In the genomic region with DNA sequence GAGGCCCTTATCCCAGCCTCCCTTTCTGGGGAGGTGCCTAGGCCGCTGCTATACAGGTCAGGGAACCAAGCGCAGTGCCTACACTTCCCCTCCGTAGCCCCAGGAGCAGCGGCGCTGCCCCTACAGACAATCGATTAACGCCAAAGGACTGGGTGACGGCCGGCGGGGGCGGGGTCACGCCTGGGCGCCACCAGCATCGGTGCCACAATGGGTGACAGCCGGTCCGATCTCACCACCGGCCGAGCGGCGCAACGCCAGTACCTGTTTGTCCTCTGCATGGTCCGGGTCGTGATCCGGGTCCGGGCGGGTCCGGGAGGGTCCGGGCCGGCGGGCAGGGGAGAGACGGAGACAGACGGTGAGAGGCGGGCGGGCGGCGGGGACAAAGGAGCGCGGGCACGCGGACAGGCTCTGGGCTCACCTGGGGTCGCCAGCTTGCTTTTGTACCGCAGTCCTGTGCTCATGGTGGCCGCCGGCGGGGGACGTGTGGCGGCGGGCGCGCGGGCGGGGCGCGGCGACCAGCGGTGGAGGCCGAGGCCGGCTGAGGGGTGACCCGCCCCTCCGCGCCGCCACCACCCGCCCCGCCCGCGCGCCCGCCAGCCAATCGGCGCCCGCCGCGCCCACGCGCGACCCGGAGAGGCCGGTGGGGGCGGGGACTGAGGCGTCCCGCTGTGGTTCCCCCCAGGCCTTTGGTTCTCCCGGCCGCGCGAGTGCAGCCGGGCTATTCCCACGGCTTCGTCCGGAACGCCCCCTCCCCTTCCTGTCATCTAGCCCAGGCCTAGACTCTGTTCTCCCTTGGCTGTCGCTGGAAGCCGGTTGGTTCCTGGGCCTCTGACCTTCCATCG, we compare ENCODE assay signal across 8 mouse cellular contexts. TPM values are rescaled to one million over a fixed set of nuclear protein-coding genes. Genes with fewer than 3 reads are reported as not detected.
DNase-seq lines count a peak whose midpoint lies in the region; ATAC-seq and TF ChIP-seq lines count a peak whose summit lies in the region.

A gene (minus strand): TSS at position 565 of the 842 bp plus-strand sequence.

- peak within 1 kb of the TSS; percentile 70 for H3K9ac ChIP-seq in MEL (ENCODE audit: control insufficient read depth, low read depth, low read length, poor library complexity, severe bottlenecking)
- peak within 1 kb of the TSS; percentile 89 for H3K9ac ChIP-seq in forebrain, embryonic 11.5 days (ENCODE audit: low read length)
- peak within 1 kb of the TSS; percentile 69 for H3K9ac ChIP-seq in heart, embryonic 16.5 days (ENCODE audit: low read length)
- peak within 1 kb of the TSS; percentile 48 for H3K9ac ChIP-seq in liver, embryonic 16.5 days (ENCODE audit: low read depth, low read length)
- H3K9ac ChIP-seq in neural tube, embryonic 13.5 days, result peak within 1 kb of the TSS; percentile 96

- peak; percentile 63 for ATAC-seq in forebrain, embryonic 11.5 days (replicated peaks; ENCODE audit: low FRiP score)
- peak; percentile 57 for ATAC-seq in heart, embryonic 16.5 days (replicated peaks; ENCODE audit: extremely low read depth, insufficient read depth, low FRiP score)
- peak; percentile 61 for ATAC-seq in liver, embryonic 16.5 days (ENCODE audit: low read depth)
- peak; percentile 49 for ATAC-seq in neural tube, embryonic 13.5 days (ENCODE audit: low read depth)

- TF ChIP-seq CTCF in MEL (IDR thresholded peaks at IDR 0.05 in 2 of 3, conservative IDR thresholded peaks at IDR 0.05 in 1 of 3; ENCODE audit: control insufficient read depth in 1 of 3, insufficient read depth in 1 of 3, low read depth in 2 of 3, low read length in 3 of 3, poor library complexity in 1 of 3, severe bottlenecking in 1 of 3), result no peak
- TF ChIP-seq CTCF in brain, embryonic 14.5 days (IDR thresholded peaks at IDR 0.05; ENCODE audit: borderline replicate concordance, extremely low read depth, insufficient read depth, insufficient read length), result no peak

- H3K27me3 ChIP-seq in MEL (ENCODE audit: control insufficient read depth in 1 of 2, insufficient read depth in 2 of 2, low read length in 2 of 2), result 0 out of 4 replicates have a peak, but pooled peaks cover 0 to 1% of the 10 kb centered on the region in 2 experiments
- H3K27me3 ChIP-seq in forebrain, embryonic 11.5 days (ENCODE audit: control insufficient read depth, insufficient read depth, low read length), result peaks cover 36% of the 10 kb centered on the region
- H3K27me3 ChIP-seq in heart, embryonic 16.5 days (ENCODE audit: control insufficient read depth, insufficient read depth, low read length), result peaks cover 49% of the 10 kb centered on the region
- peaks cover 69% of the 10 kb centered on the region for H3K27me3 ChIP-seq in liver, embryonic 16.5 days (ENCODE audit: control insufficient read depth, insufficient read depth, low read depth, low read length)
- H3K27me3 ChIP-seq in neural tube, embryonic 13.5 days, result peaks cover 26% of the 10 kb centered on the region

- no peak for TF ChIP-seq RAD21 in MEL (IDR thresholded peaks at IDR 0.05; ENCODE audit: low read depth, low read length)

- peak within 1 kb of the TSS; percentile 91 for H3K4me2 ChIP-seq in forebrain, embryonic 11.5 days (ENCODE audit: low read depth, low read length, severe bottlenecking)
- H3K4me2 ChIP-seq in heart, embryonic 16.5 days (ENCODE audit: low read depth, low read length), result peak within 1 kb of the TSS; percentile 72
- peak within 1 kb of the TSS; percentile 77 for H3K4me2 ChIP-seq in liver, embryonic 16.5 days (ENCODE audit: low read depth, low read length)
- H3K4me2 ChIP-seq in neural tube, embryonic 13.5 days, result peak within 1 kb of the TSS; percentile 94

- H3K9me3 ChIP-seq in MEL (replicated peaks; ENCODE audit: insufficient read depth, low read length), result no peaks in the 10 kb centered on the region
- H3K9me3 ChIP-seq in forebrain, embryonic 11.5 days (ENCODE audit: control insufficient read depth, low read length), result no peaks in the 10 kb centered on the region
- H3K9me3 ChIP-seq in heart, embryonic 16.5 days (replicated peaks; ENCODE audit: control insufficient read depth, low read length), result no peaks in the 10 kb centered on the region
- H3K9me3 ChIP-seq in liver, embryonic 16.5 days (replicated peaks; ENCODE audit: control insufficient read depth, low read length), result no peaks in the 10 kb centered on the region
- H3K9me3 ChIP-seq in neural tube, embryonic 13.5 days, result no peaks in the 10 kb centered on the region

- H3K36me3 ChIP-seq in MEL (ENCODE audit: control insufficient read depth in 1 of 2, insufficient read depth in 2 of 2, low read length in 2 of 2), result peaks cover 0 to 7% of the 10 kb centered on the region in 2 experiments; a peak in 2 of 4 replicates
- no peaks in the 10 kb centered on the region for H3K36me3 ChIP-seq in forebrain, embryonic 11.5 days (ENCODE audit: control insufficient read depth, insufficient read depth, low read length)
- H3K36me3 ChIP-seq in heart, embryonic 16.5 days (ENCODE audit: control insufficient read depth, insufficient read depth), result no peaks in the 10 kb centered on the region
- no peaks in the 10 kb centered on the region for H3K36me3 ChIP-seq in liver, embryonic 16.5 days (ENCODE audit: control insufficient read depth, insufficient read depth)
- H3K36me3 ChIP-seq in neural tube, embryonic 13.5 days, result peaks cover 13% of the 10 kb centered on the region

- 1% methylated on average over 79 of the region's 93 CpGs for WGBS in forebrain, embryonic 11.5 days
- under 1% methylated on average over 65 of the region's 93 CpGs for WGBS in heart, embryonic 16.5 days
- under 1% methylated on average over 78 of the region's 93 CpGs for WGBS in liver, embryonic 16.5 days (ENCODE audit: insufficient replicate concordance)
- under 1% methylated on average over 72 of the region's 93 CpGs for WGBS in neural tube, embryonic 13.5 days

- peak; percentile 47 for DNase-seq in MEL (ENCODE audit: low read depth, low spot score)
- peak; percentile 68 for DNase-seq in brain, embryonic 14.5 days (ENCODE audit: low read depth)
- DNase-seq in forebrain, embryonic 11.5 days (ENCODE audit: low spot score), result peak; percentile 84
- peak; percentile 48 to 75 for DNase-seq in kidney, postnatal 36 days
- no peak for DNase-seq in T-cell, adult 2 months (ENCODE audit: low spot score)

- no peak for TF ChIP-seq EP300 in MEL (IDR thresholded peaks at IDR 0.05; ENCODE audit: low read depth in 1 of 2, low read length in 2 of 2)

- peak; percentile 28 to 30; a peak in 1 of 4 replicates for TF ChIP-seq POLR2A in MEL (IDR thresholded peaks at IDR 0.05; ENCODE audit: control insufficient read depth in 1 of 2, insufficient read depth in 1 of 2, low read depth in 1 of 2, low read length in 2 of 2, poor library complexity in 1 of 2)
- TF ChIP-seq POLR2A in brain, embryonic 14.5 days (IDR thresholded peaks at IDR 0.05; ENCODE audit: borderline replicate concordance, extremely low read depth, insufficient read depth, insufficient read length, poor library complexity, severe bottlenecking), result peak; percentile 75

- H3K4me1 ChIP-seq in MEL (ENCODE audit: control insufficient read depth in 1 of 2, insufficient read depth in 2 of 2, low read length in 2 of 2), result peaks cover 4 to 20% of the 10 kb centered on the region in 2 experiments
- H3K4me1 ChIP-seq in forebrain, embryonic 11.5 days (replicated peaks; ENCODE audit: control insufficient read depth, insufficient read depth, low read length), result peaks cover 6% of the 10 kb centered on the region
- H3K4me1 ChIP-seq in heart, embryonic 16.5 days (ENCODE audit: control insufficient read depth, insufficient read depth, low read length), result peaks cover 11% of the 10 kb centered on the region
- H3K4me1 ChIP-seq in liver, embryonic 16.5 days (ENCODE audit: control insufficient read depth, low read depth, low read length), result peaks cover 12% of the 10 kb centered on the region
- peaks cover 44% of the 10 kb centered on the region for H3K4me1 ChIP-seq in neural tube, embryonic 13.5 days (replicated peaks)

- no peak within 1 kb of the TSS for H3K27ac ChIP-seq in MEL (ENCODE audit: control insufficient read depth, low read depth, low read length)
- peak within 1 kb of the TSS; percentile 25; the same call in 1 of the 2 replicates for H3K27ac ChIP-seq in forebrain, embryonic 11.5 days (ENCODE audit: low read depth, low read length)
- no peak within 1 kb of the TSS for H3K27ac ChIP-seq in heart, embryonic 16.5 days (ENCODE audit: low read length)
- no peak within 1 kb of the TSS for H3K27ac ChIP-seq in liver, embryonic 16.5 days (ENCODE audit: low read length)
- H3K27ac ChIP-seq in neural tube, embryonic 13.5 days (replicated peaks), result peak within 1 kb of the TSS; percentile 93

- H3K4me3 ChIP-seq in MEL (ENCODE audit: control insufficient read depth in 1 of 2, insufficient read depth in 1 of 2, low read depth in 2 of 2, low read length in 2 of 2), result peak within 1 kb of the TSS; percentile 56 to 98
- peak within 1 kb of the TSS; percentile 73 for H3K4me3 ChIP-seq in forebrain, embryonic 11.5 days (ENCODE audit: low read depth, low read length)
- peak within 1 kb of the TSS; percentile 63 for H3K4me3 ChIP-seq in heart, embryonic 16.5 days (ENCODE audit: low read length)
- H3K4me3 ChIP-seq in liver, embryonic 16.5 days (ENCODE audit: low read depth, low read length), result peak within 1 kb of the TSS; percentile 67
- peak within 1 kb of the TSS; percentile 81 for H3K4me3 ChIP-seq in neural tube, embryonic 13.5 days

- H3K79me2 ChIP-seq in MEL (ENCODE audit: control insufficient read depth, insufficient read depth, low read length, poor library complexity), result peaks cover 1% of the 10 kb centered on the region; the same call in 1 of the 2 replicates

TF ChIP-seq in MEL, 35 proteins besides CTCF, POLR2A, EP300 and RAD21:
- TF ChIP-seq MYC (IDR thresholded peaks at IDR 0.05; ENCODE audit: low read depth, low read length) (no peak), TCF12 (IDR thresholded peaks at IDR 0.05; ENCODE audit: low read depth, low read length) (0 out of 2 replicates have a peak, but pooled peaks have one; percentile 3), MXI1 (IDR thresholded peaks at IDR 0.05; ENCODE audit: low read depth, low read length) (0 out of 2 replicates have a peak, but pooled peaks have one; percentile 19), NELFE (IDR thresholded peaks at IDR 0.05; ENCODE audit: low read depth, low read length) (peak; percentile 16)

RNA-seq across cellular contexts. Expression of the gene that starts here (rescaled TPM):
- total RNA-seq in MEL (2012; rRNA removed), result 7.4 and 8.3 TPM in 2 replicates
- polyA plus RNA-seq in MEL (2012; ENCODE audit: insufficient read depth in 1 of 2, insufficient read length in 2 of 2, low read depth in 1 of 2, low replicate concordance in 2 of 2, missing spikeins in 1 of 2), result 10 to 100 TPM in 1 of 2 experiments, not detected in 1; 29.3 TPM
- polyA plus RNA-seq in brain, embryonic 14.5 days (2012; rRNA removed), result 266 and 348 TPM in 2 replicates
- 44.2 and 48.2 TPM in 2 replicates for polyA plus RNA-seq in forebrain, embryonic 11.5 days (2014; fragmentation: Nextera tagmentation; extraction: Ambion mirVana)
- 8.4 and 8.5 TPM in 2 replicates for polyA plus RNA-seq in heart, embryonic 16.5 days (2015; fragmentation: Nextera tagmentation; extraction: Ambion mirVana)
- polyA plus RNA-seq in liver, embryonic 16.5 days (2015; fragmentation: Nextera tagmentation; extraction: Ambion mirVana), result 3.0 and 4.2 TPM in 2 replicates
- polyA plus RNA-seq in neural tube, embryonic 13.5 days (2015; fragmentation: Nextera tagmentation; extraction: Ambion mirVana), result 163 and 189 TPM in 2 replicates

Comparison
In these comparisons a context has a peak if more than half of its experiments do, and no peak if none do; other contexts are left out.
1. H3K27ac ChIP-seq: peak in forebrain, embryonic 11.5 days (single experiment) and neural tube, embryonic 13.5 days (single experiment); none in MEL (single experiment), heart, embryonic 16.5 days (single experiment) and liver, embryonic 16.5 days (single experiment).
2. Peak in every context shown above with its lines, with median percentiles within 50 percentile points of each other: H3K4me3 ChIP-seq, H3K9ac ChIP-seq, ATAC-seq and H3K4me2 ChIP-seq.